In the genomic region with DNA sequence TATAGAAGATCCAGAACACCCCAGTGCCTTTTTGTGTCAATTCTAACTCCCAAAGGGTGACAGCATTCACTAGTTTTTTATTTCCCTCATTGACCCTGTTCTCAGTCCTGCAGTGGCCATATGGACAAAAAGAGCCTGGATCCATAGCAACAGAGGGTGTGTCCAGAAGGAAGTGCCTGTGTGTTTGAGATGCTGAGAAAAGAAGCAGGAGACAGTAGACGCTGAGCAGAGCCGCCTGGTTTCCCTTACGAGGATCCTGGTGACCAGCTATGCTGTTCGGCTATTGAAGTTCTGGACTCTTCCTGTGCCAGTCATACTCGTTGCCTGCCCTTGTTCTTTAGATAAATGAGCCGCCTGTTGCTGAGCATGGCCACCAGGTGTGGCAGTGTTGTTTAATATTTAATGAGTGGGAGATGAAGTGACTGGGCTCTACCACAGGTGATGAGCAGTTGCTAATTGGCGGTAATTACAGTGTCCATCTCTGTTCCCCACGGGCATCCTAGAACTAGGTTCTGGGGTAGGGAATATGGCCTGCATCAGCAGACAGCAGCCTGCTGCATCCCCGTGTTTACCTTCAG, we compare ENCODE assay signal across 15 mouse cellular contexts.
DNase-seq lines count a peak whose midpoint lies in the region; ATAC-seq and TF ChIP-seq lines count a peak whose summit lies in the region.
"Had no signal": no experiment of that assay in that cellular context is flagged by ENCODE, and none has a peak within 500 bp of the region (broad histone marks: within the 10 kb centered on the region; RNA-seq: fewer than 3 reads in every experiment).

No protein-coding gene starts in this region.

- H3K27me3 ChIP-seq in heart, embryonic 12.5 days (replicated peaks) = no peaks in the 10 kb centered on the region
- H3K27me3 ChIP-seq in intestine, postnatal 0 days (replicated peaks; ENCODE audit: control insufficient read depth, insufficient read depth, low read length) = no peaks in the 10 kb centered on the region
- H3K27me3 ChIP-seq in forebrain, embryonic 10.5 days (ENCODE audit: poor library complexity, severe bottlenecking) = no peaks in the 10 kb centered on the region
- H3K27me3 ChIP-seq: embryonic facial prominence, embryonic 12.5 days; forebrain, embryonic 15.5 days; limb, embryonic 15.5 days; Patski had no signal

- 56% methylated on average over 9 of the region's 9 CpGs for WGBS in heart, embryonic 12.5 days
- WGBS in intestine, postnatal 0 days = 37% methylated on average over 9 of the region's 9 CpGs
- 86% methylated on average over 9 of the region's 9 CpGs for WGBS in forebrain, embryonic 10.5 days

- no peaks in the 10 kb centered on the region for H3K9me3 ChIP-seq in heart, embryonic 12.5 days (replicated peaks)
- no peaks in the 10 kb centered on the region for H3K9me3 ChIP-seq in intestine, postnatal 0 days (ENCODE audit: control insufficient read depth)
- H3K9me3 ChIP-seq in forebrain, embryonic 10.5 days = no peaks in the 10 kb centered on the region
- H3K9me3 ChIP-seq: embryonic facial prominence, embryonic 12.5 days; forebrain, embryonic 15.5 days; limb, embryonic 15.5 days had no signal

- H3K9ac ChIP-seq in heart, embryonic 12.5 days = no peak overlapping the region
- no peak overlapping the region for H3K9ac ChIP-seq in intestine, postnatal 0 days (ENCODE audit: low read depth, low read length)
- H3K9ac ChIP-seq: embryonic facial prominence, embryonic 12.5 days; forebrain, embryonic 15.5 days; limb, embryonic 15.5 days had no signal

- intact Hi-C loops in heart, postnatal 14 days (cut with DNase I) = no loop called here

- 0 out of 2 replicates have a peak, but pooled peaks have one; percentile 46 for ATAC-seq in heart, embryonic 12.5 days (ENCODE audit: insufficient number of reproducible peaks, low FRiP score)
- ATAC-seq in intestine, postnatal 0 days = 0 out of 2 replicates have a peak, but pooled peaks have one; percentile 27
- ATAC-seq: forebrain, embryonic 15.5 days; Patski had no signal

- H3K4me3 ChIP-seq in heart, embryonic 12.5 days = no peak overlapping the region
- no peak overlapping the region for H3K4me3 ChIP-seq in layer of hippocampus, adult 2 months
- H3K4me3 ChIP-seq in intestine, postnatal 0 days (ENCODE audit: low read depth, low read length) = no peak overlapping the region
- H3K4me3 ChIP-seq in forebrain, embryonic 10.5 days = no peak overlapping the region
- H3K4me3 ChIP-seq: embryonic facial prominence, embryonic 12.5 days; forebrain, embryonic 15.5 days; limb, embryonic 15.5 days had no signal

- DNase-seq in heart, postnatal 14 days = no peak
- no peak for DNase-seq in layer of hippocampus, adult 2 months (ENCODE audit: low spot score in 2 of 2)
- no peak for DNase-seq in layer of hippocampus, adult 8-10 months (ENCODE audit: low spot score in 2 of 2)
- peak; percentile 80 for DNase-seq in MN1 (ENCODE audit: low spot score)
- DNase-seq in forebrain, embryonic 10.5 days (ENCODE audit: extremely low spot score, low spot score) = no peak
- DNase-seq: gastrocnemius, postnatal 25 days; kidney, postnatal 36 days; right cerebral cortex, postnatal 14 days; thymus, postnatal 4 days had no signal

- peaks cover 67% of the 10 kb centered on the region for H3K4me1 ChIP-seq in heart, embryonic 12.5 days (replicated peaks)
- peaks cover 8% of the 10 kb centered on the region; the same call in 1 of the 2 replicates for H3K4me1 ChIP-seq in intestine, postnatal 0 days (replicated peaks; ENCODE audit: control insufficient read depth, insufficient read depth, low read length)
- H3K4me1 ChIP-seq in forebrain, embryonic 10.5 days = peaks cover 16% of the 10 kb centered on the region

- 0 out of 2 replicates have a peak overlapping the region, but pooled peaks have one; percentile 29 for H3K27ac ChIP-seq in heart, embryonic 12.5 days (ENCODE audit: poor library complexity, severe bottlenecking)
- H3K27ac ChIP-seq in layer of hippocampus, adult 2 months = peak overlapping the region; percentile 64; the same call in 1 of the 2 replicates
- no peak overlapping the region for H3K27ac ChIP-seq in intestine, postnatal 0 days (ENCODE audit: low read depth, low read length)
- H3K27ac ChIP-seq in forebrain, embryonic 10.5 days = no peak overlapping the region
- H3K27ac ChIP-seq: embryonic facial prominence, embryonic 12.5 days; forebrain, embryonic 15.5 days had no signal

- TF ChIP-seq CTCF in layer of hippocampus, adult 2 months (conservative IDR thresholded peaks at IDR 0.05) = peak; percentile 48
- TF ChIP-seq CTCF in intestine, postnatal 0 days (IDR thresholded peaks at IDR 0.05; ENCODE audit: low read depth) = peak; percentile 48

- no peak overlapping the region for H3K4me2 ChIP-seq in heart, embryonic 12.5 days
- no peak overlapping the region for H3K4me2 ChIP-seq in intestine, postnatal 0 days (replicated peaks; ENCODE audit: low read depth)
- H3K4me2 ChIP-seq: embryonic facial prominence, embryonic 12.5 days; forebrain, embryonic 15.5 days; limb, embryonic 15.5 days had no signal

- peaks cover 3% of the 10 kb centered on the region for H3K36me3 ChIP-seq in heart, embryonic 12.5 days
- H3K36me3 ChIP-seq in intestine, postnatal 0 days (ENCODE audit: control insufficient read depth, insufficient read depth) = peaks cover 15% of the 10 kb centered on the region; the same call in 1 of the 2 replicates
- peaks cover 11% of the 10 kb centered on the region for H3K36me3 ChIP-seq in forebrain, embryonic 10.5 days (replicated peaks)
- H3K36me3 ChIP-seq: embryonic facial prominence, embryonic 12.5 days had no signal

Comparison
In these comparisons a context has a peak if more than half of its experiments do, and no peak if none do; other contexts are left out.
1. H3K27ac ChIP-seq: peak in heart, embryonic 12.5 days (single experiment) and layer of hippocampus, adult 2 months (single experiment); none in intestine, postnatal 0 days (single experiment) and forebrain, embryonic 10.5 days (single experiment).